Mouse (Mus musculus): ENCODE measurements at regions not wholly inside any gene's neighbourhood (a gene's known extent, or its start where the extent isn't known, plus 50 kb on each side); places are given as distances from the start of the nearest gene placed in this dataset.

GRCm38 (mm10) chr15:50361334-50361733 lies 3523.4 kb upstream of the Gm7489 start:
- in situ Hi-C loops (cut with MboI; ENCODE audit: low sequenced_read_pairs in 2 of 2, unreplicated experiment in 2 of 2): no loop called here
- no peak for TF ChIP-seq HCFC1 (IDR thresholded peaks at IDR 0.05; ENCODE audit: borderline replicate concordance, insufficient read depth, low read length)
- TF ChIP-seq ZNF384 (IDR thresholded peaks at IDR 0.05; ENCODE audit: low read depth, low read length): no peak
- TF ChIP-seq ZC3H11A (IDR thresholded peaks at IDR 0.05; ENCODE audit: borderline replicate concordance, low read depth, low read length): no peak
- no peak for TF ChIP-seq CHD2 (IDR thresholded peaks at IDR 0.05; ENCODE audit: low read depth, low read length)
- TF ChIP-seq MAFK (IDR thresholded peaks at IDR 0.05; ENCODE audit: insufficient read depth, low read depth, low read length): no peak
- no peak overlapping the region for H3K4me3 ChIP-seq (ENCODE audit: insufficient read depth in 1 of 2, low read depth in 1 of 2, low read length in 2 of 2, poor library complexity in 1 of 2, severe bottlenecking in 1 of 2)
- no peaks in the 10 kb centered on the region for H3K9me3 ChIP-seq (ENCODE audit: control insufficient read depth, insufficient read depth, low read depth, low read length)
- no peak overlapping the region for H3K9ac ChIP-seq (ENCODE audit: insufficient read depth, low read depth, low read length, poor library complexity, severe bottlenecking)
- DNase-seq (ENCODE audit: low read depth, low spot score): no peak
- no peaks in the 10 kb centered on the region for H3K36me3 ChIP-seq (ENCODE audit: control insufficient read depth, insufficient read depth, low read length, poor library complexity, severe bottlenecking)
- H3K27ac ChIP-seq (ENCODE audit: insufficient read depth, low read depth, low read length, poor library complexity, severe bottlenecking): no peak overlapping the region
- no peaks in the 10 kb centered on the region for H3K4me1 ChIP-seq (ENCODE audit: control insufficient read depth in 2 of 2, insufficient read depth in 2 of 2, low read length in 2 of 2, poor library complexity in 1 of 2)

- DNase-seq (ENCODE audit: low read depth, low spot score): no peak
- in situ Hi-C loops (cut with MboI; ENCODE audit: low sequenced_read_pairs in 2 of 2, unreplicated experiment in 2 of 2): no loop called here
- TF ChIP-seq MAFK (IDR thresholded peaks at IDR 0.05; ENCODE audit: insufficient read depth, low read depth, low read length) (no peak), ZC3H11A (IDR thresholded peaks at IDR 0.05; ENCODE audit: borderline replicate concordance, low read depth, low read length) (no peak), HCFC1 (IDR thresholded peaks at IDR 0.05; ENCODE audit: borderline replicate concordance, insufficient read depth, low read length) (no peak), CHD2 (IDR thresholded peaks at IDR 0.05; ENCODE audit: low read depth, low read length) (no peak)
These were observed 3522.8 kb upstream of the Gm7489 start for GRCm38 (mm10) chr15:50361751-50362507.

GRCm38 (mm10) chr15:50400006-50400781 lies 3484.5 kb upstream of the Gm7489 start:
- no peaks in the 10 kb centered on the region for H3K36me3 ChIP-seq (ENCODE audit: control insufficient read depth, insufficient read depth, low read length, poor library complexity, severe bottlenecking)
- TF ChIP-seq CHD2 (IDR thresholded peaks at IDR 0.05; ENCODE audit: low read depth, low read length): no peak
- no peak for TF ChIP-seq MAFK (IDR thresholded peaks at IDR 0.05; ENCODE audit: insufficient read depth, low read depth, low read length)
- no peak for TF ChIP-seq ZNF384 (IDR thresholded peaks at IDR 0.05; ENCODE audit: low read depth, low read length)
- TF ChIP-seq ZC3H11A (IDR thresholded peaks at IDR 0.05; ENCODE audit: borderline replicate concordance, low read depth, low read length): no peak
- TF ChIP-seq HCFC1 (IDR thresholded peaks at IDR 0.05; ENCODE audit: borderline replicate concordance, insufficient read depth, low read length): no peak
- in situ Hi-C loops (cut with MboI; ENCODE audit: low sequenced_read_pairs in 2 of 2, unreplicated experiment in 2 of 2): no loop called here

More at GRCm38 (mm10) chr15:50361751-50362507, 3522.8 kb upstream of the Gm7489 start:
- no peaks in the 10 kb centered on the region for H3K9me3 ChIP-seq (ENCODE audit: control insufficient read depth, insufficient read depth, low read depth, low read length)
- H3K27ac ChIP-seq (ENCODE audit: insufficient read depth, low read depth, low read length, poor library complexity, severe bottlenecking): no peak overlapping the region
- H3K4me1 ChIP-seq (ENCODE audit: control insufficient read depth in 2 of 2, insufficient read depth in 2 of 2, low read length in 2 of 2, poor library complexity in 1 of 2): no peaks in the 10 kb centered on the region
- no peak overlapping the region for H3K4me3 ChIP-seq (ENCODE audit: insufficient read depth in 1 of 2, low read depth in 1 of 2, low read length in 2 of 2, poor library complexity in 1 of 2, severe bottlenecking in 1 of 2)
- no peak overlapping the region for H3K9ac ChIP-seq (ENCODE audit: insufficient read depth, low read depth, low read length, poor library complexity, severe bottlenecking)
- H3K36me3 ChIP-seq (ENCODE audit: control insufficient read depth, insufficient read depth, low read length, poor library complexity, severe bottlenecking): no peaks in the 10 kb centered on the region

GRCm38 (mm10) chr15:50401386-50401785 lies 3483.3 kb upstream of the Gm7489 start:
- Histone ChIP-seq H3K4me1 (ENCODE audit: control insufficient read depth in 2 of 2, insufficient read depth in 2 of 2, low read length in 2 of 2, poor library complexity in 1 of 2) (no peaks in the 10 kb centered on the region), H3K4me3 (ENCODE audit: insufficient read depth in 1 of 2, low read depth in 1 of 2, low read length in 2 of 2, poor library complexity in 1 of 2, severe bottlenecking in 1 of 2) (no peak overlapping the region), H3K9ac (ENCODE audit: insufficient read depth, low read depth, low read length, poor library complexity, severe bottlenecking) (no peak overlapping the region), H3K27ac (ENCODE audit: insufficient read depth, low read depth, low read length, poor library complexity, severe bottlenecking) (no peak overlapping the region), H3K9me3 (ENCODE audit: control insufficient read depth, insufficient read depth, low read depth, low read length) (no peaks in the 10 kb centered on the region), H3K36me3 (ENCODE audit: control insufficient read depth, insufficient read depth, low read length, poor library complexity, severe bottlenecking) (no peaks in the 10 kb centered on the region)
- no peak for DNase-seq (ENCODE audit: low read depth, low spot score)
- in situ Hi-C loops (cut with MboI; ENCODE audit: low sequenced_read_pairs in 2 of 2, unreplicated experiment in 2 of 2): no loop called here
- TF ChIP-seq HCFC1 (IDR thresholded peaks at IDR 0.05; ENCODE audit: borderline replicate concordance, insufficient read depth, low read length): no peak
- no peak for TF ChIP-seq ZC3H11A (IDR thresholded peaks at IDR 0.05; ENCODE audit: borderline replicate concordance, low read depth, low read length)
- no peak for TF ChIP-seq MAFK (IDR thresholded peaks at IDR 0.05; ENCODE audit: insufficient read depth, low read depth, low read length)
- TF ChIP-seq CHD2 (IDR thresholded peaks at IDR 0.05; ENCODE audit: low read depth, low read length): no peak
- no peak for TF ChIP-seq ZNF384 (IDR thresholded peaks at IDR 0.05; ENCODE audit: low read depth, low read length)

More at GRCm38 (mm10) chr15:50400006-50400781, 3484.5 kb upstream of the Gm7489 start:
- DNase-seq (ENCODE audit: low read depth, low spot score): no peak
- Histone ChIP-seq H3K9me3 (ENCODE audit: control insufficient read depth, insufficient read depth, low read depth, low read length) (no peaks in the 10 kb centered on the region), H3K9ac (ENCODE audit: insufficient read depth, low read depth, low read length, poor library complexity, severe bottlenecking) (no peak overlapping the region), H3K4me3 (ENCODE audit: insufficient read depth in 1 of 2, low read depth in 1 of 2, low read length in 2 of 2, poor library complexity in 1 of 2, severe bottlenecking in 1 of 2) (no peak overlapping the region), H3K4me1 (ENCODE audit: control insufficient read depth in 2 of 2, insufficient read depth in 2 of 2, low read length in 2 of 2, poor library complexity in 1 of 2) (no peaks in the 10 kb centered on the region), H3K27ac (ENCODE audit: insufficient read depth, low read depth, low read length, poor library complexity, severe bottlenecking) (no peak overlapping the region)
